Mouse (Mus musculus): Measurements from ENCODE around the gene Sgsm3.
"Not testable (repeated sequence)": the region's sequence is repeated elsewhere in the genome, so short reads cannot be mapped to it uniquely, and the experiment has no call there.

Gene Sgsm3

GRCm38 (mm10) chr15:80977620-80978334 lies at the start of gene Sgsm3:
Gene Sgsm3 (plus strand): TSS chr15:80977765.
- peak; percentile 88 for DNase-seq (ENCODE audit: low spot score)

DNA sequence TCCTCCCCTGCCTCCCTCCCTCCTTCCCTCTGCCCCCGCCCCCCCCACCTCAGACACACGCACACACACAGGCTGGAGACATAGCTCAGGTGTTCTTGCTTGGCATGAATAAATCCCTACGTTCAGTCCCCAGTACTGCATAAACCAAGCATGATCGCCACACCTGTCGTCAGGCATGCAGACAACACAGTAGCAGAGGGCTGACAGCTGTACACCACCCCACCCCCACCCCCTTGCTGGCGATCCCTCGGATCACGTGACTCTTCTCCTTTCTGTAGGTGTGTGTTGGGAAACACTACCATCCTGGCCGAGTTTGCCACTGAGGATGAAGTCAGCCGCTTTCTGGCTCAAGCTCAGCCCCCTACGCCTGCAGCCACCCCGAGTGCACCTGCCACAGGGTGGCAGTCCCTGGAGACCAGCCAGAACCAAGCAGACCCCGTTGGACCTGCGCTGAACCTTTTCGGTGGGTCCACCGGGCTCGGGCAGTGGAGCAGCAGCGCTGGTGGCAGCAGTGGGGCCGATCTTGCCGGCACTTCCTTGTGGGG lies 48.7 kb upstream of the Sgsm3 start:
- peak; percentile 35 for DNase-seq (ENCODE audit: low spot score)

- DNase-seq (ENCODE audit: low spot score), result peak; percentile 78
These were observed 47.5 kb upstream of the Sgsm3 start for GRCm38 (mm10) chr15:80930048-80930571.

GRCm38 (mm10) chr15:80930676-80931320 lies 46.8 kb upstream of the Sgsm3 start:
- not testable (repeated sequence) for DNase-seq (ENCODE audit: low spot score)

DNA sequence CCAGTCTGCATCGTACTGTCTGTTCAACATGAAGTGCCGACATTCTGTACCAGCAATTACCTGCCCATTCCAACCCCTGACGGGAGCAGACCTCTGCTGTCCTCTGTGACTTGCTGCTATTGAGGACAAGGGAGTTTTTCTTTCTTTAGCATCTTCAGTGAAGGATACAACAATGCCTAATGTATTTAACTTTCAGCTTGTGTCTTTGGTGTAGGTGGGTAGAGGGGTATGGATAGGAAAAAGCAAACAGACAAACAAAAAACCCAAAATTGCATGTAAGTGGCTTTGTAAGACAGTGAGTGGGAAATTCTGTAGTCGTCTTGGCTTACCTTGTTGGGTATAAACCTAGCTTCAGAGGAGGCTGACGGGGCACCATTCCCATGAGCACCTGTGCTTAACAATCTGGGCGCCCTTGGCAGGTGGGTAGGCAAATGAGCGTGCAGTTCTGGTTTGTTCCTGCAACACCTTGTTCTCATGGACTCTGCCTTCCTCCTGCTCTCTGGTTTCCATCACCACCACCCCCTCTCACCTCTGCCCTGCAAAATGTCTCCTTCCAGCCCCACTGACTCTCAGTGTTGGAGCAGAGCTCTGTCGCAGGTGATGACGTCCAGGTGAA lies 46.1 kb upstream of the Sgsm3 start:
- no peak for DNase-seq (ENCODE audit: low spot score)

GRCm38 (mm10) chr15:80934841-80935240 lies 42.7 kb upstream of the Sgsm3 start:
- DNase-seq (ENCODE audit: low spot score), result no peak

DNA sequence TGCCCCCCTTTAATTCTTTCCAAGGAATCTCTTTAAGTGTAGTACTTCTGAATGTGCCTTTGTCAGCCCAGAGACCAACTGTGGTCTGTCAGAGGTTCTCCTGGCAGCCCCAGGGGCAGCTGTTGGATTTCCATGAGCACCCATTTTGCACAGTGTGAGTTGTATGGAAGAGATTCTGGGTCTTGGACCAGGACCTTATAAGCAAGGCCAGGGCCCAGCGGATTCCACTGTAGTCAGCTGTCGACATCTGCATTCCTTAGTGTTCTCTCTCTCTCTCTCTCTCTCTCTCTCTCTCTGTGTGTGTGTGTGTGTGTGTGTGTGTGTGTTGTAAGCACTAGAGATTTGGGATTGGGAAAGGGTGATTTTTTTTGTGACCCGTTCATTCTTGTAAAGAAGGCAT lies 40.9 kb upstream of the Sgsm3 start:
- DNase-seq (ENCODE audit: low spot score), result no peak

- DNase-seq (ENCODE audit: low spot score), result no peak
These were observed 39.0 kb upstream of the Sgsm3 start for GRCm38 (mm10) chr15:80938615-80939014.

DNA sequence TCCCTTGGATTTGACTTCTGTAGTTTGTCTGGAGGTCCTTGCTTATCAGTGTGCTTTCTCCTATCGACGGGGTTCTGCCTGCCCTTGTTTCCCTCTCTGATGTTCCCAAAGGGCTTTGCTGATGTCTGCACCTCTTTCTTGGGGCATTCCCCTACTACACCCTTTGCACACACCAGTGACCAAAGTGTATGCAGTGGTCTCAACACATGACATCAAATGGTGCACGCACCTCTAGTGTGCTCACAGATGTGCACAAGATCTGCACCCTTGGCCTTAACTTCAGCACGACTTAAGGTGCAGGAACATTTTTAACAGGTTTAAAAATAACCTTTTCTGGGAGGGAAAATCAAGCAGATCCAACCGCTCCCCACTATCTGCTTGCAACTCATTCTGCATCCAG lies 38.2 kb upstream of the Sgsm3 start:
- DNase-seq (ENCODE audit: low spot score), result no peak

- no peak for DNase-seq (ENCODE audit: low spot score)
These were observed 36.0 kb upstream of the Sgsm3 start for GRCm38 (mm10) chr15:80941468-80942040.

- no peak for DNase-seq (ENCODE audit: low spot score)
These were observed 31.7 kb upstream of the Sgsm3 start for GRCm38 (mm10) chr15:80945851-80946250.

- peak; percentile 93 for DNase-seq (ENCODE audit: low spot score)
These were observed 29.1 kb upstream of the Sgsm3 start, which contains the start of gene Adsl for GRCm38 (mm10) chr15:80948145-80949135. Gene Adsl (plus strand): TSS chr15:80948490.

DNA sequence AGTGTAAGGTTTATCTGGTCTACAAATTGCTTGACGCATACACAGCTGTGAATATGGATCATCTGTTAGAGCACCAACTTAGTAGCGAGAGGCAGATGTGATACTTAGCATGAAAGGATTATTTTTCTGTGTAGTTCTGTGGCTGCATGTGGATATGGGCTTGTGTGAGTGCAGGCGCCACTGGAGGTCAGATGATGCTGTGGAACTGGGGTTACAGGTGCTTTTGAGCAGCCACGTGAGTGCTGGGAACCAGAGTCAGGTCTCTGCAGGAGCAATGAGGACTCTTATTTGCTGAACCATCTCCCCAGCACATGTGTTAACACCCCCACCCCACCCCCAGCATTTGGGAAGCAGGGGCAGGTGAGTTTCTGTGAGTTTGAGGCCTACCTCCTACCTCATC lies 28.1 kb upstream of the Sgsm3 start:
- DNase-seq (ENCODE audit: low spot score), result no peak

- DNase-seq (ENCODE audit: low spot score), result no peak
These were observed 27.5 kb upstream of the Sgsm3 start for GRCm38 (mm10) chr15:80950055-80950454.

DNA sequence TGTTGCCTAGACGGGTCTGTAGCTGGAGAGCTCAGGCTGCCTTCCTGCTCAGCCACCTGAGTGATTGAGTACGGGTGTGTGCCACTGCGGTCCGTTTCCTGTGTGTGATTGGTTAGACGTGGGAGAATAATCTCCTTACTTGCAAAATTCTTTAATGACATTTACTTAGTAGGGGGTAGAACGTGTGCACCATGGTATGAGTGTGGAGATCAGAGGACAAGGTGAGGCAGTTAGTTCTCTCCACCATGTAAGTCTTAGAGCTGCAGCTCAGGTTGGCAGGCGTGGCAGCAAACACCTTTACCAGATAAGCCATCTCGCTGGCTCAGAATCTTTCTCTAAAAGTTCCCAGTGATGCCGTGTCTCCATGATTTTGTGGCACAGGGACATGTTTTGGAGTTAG lies 23.6 kb upstream of the Sgsm3 start:
- no peak for DNase-seq (ENCODE audit: low spot score)

- DNase-seq (ENCODE audit: low spot score), result no peak
These were observed 22.7 kb upstream of the Sgsm3 start for GRCm38 (mm10) chr15:80954861-80955260.

GRCm38 (mm10) chr15:80955836-80956438 lies 21.6 kb upstream of the Sgsm3 start:
- DNase-seq (ENCODE audit: low spot score), result no peak

DNA sequence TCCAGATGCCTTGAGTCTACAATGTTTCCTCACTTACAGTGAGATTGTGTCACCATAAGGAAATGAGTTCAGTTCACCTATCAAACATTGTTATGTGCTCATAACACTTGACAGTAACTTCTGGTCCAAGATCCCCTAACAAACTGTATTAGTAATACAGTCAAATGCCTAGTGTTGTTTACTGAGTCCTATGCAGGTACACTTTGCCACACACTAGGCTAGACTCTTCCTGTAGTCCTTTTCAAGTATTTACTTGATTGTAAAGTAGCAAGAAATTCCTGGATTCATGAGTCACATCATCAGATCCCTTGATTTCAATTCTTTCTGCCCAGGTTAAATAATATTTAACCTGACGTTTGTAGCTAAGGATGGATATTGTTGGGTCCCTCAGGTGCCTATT lies 8.2 kb upstream of the Sgsm3 start:
- no peak for DNase-seq (ENCODE audit: low spot score)

- DNase-seq (ENCODE audit: low spot score), result no peak
These were observed 3.3 kb upstream of the Sgsm3 start for GRCm38 (mm10) chr15:80974311-80974710.

DNA sequence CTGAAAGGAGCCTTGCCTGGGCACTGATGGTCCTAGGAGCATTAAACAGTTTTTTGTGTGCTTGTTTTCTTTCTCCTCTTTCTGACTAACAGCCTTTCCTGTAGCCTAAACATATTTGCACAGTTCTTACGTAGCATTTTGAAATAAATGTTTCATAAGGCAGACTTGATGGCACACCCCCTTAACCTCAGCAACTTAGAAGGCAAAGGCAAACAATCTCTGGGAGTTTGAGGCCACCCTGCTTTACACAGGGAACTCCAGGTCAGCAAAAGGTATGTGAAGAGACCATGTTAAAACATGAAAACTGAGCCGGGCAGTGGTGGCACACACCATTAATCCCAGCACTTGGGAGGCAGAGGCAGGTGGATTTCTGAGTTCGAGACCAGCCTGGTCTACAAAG lies 1.9 kb upstream of the Sgsm3 start:
- no peak for DNase-seq (ENCODE audit: low spot score)

- DNase-seq (ENCODE audit: low spot score), result no peak
These were observed 2.0 kb downstream of the Sgsm3 start for GRCm38 (mm10) chr15:80979611-80980010.
